Mouse (Mus musculus): ENCODE results near the gene Clic6.

Clic6 gene

GRCm38 (mm10) chr16:92524651-92525050, 39.1 kb downstream of the Clic6 start:
- no peak for DNase-seq (ENCODE audit: low read depth)

- DNase-seq (ENCODE audit: low read depth): no peak
Observed at GRCm38 (mm10) chr16:92525919-92526318, 40.4 kb downstream of the Clic6 start.

DNA sequence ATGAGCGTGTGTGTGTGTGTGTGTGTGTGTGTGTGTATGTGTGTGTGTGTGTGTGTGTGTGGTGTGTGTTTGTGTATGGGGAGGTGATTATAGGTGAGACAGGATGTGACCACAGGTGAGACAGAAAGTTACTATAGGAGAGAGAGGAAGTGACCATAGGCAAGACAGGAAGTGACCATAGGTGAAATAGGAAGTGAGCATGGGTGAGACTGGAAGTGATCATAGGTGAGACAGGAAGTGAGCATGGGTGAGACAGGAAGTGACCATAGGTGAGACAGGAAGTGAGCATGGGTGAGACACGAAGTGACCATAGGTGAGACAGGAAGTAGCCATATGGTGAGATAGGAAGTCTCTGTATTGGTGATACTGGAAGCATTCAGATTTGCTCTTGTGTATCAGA, 49.7 kb downstream of the Clic6 start:
- no peak for DNase-seq (ENCODE audit: low read depth)

DNA sequence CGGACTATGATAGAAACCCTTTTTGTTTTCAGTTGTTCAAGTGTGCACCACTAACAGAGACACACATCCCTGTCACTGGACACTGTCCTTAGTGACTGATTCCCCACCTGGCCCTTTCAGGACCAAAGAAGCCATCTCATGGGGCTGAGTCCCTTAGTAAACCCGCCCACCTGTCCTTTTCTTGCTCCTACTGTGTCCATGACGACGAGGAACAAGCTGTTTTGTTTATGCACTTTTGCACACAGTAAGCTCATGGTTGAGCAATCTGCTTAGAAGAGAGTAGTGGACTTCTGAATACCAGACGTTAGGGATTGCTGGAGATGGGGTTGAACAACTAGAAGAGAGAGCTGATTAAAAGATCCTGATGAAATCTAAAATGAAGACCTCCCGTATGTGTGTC, 52.8 kb downstream of the Clic6 start:
- no peak for DNase-seq (ENCODE audit: low read depth)

GRCm38 (mm10) chr16:92544264-92544663, 58.7 kb downstream of the Clic6 start:
- peak; percentile 35 for DNase-seq (ENCODE audit: low read depth)

GRCm38 (mm10) chr16:92548651-92549050, 63.1 kb downstream of the Clic6 start:
- DNase-seq (ENCODE audit: low read depth): no peak

GRCm38 (mm10) chr16:92551266-92552105, 66.0 kb downstream of the Clic6 start:
- DNase-seq (ENCODE audit: low read depth): no peak

DNA sequence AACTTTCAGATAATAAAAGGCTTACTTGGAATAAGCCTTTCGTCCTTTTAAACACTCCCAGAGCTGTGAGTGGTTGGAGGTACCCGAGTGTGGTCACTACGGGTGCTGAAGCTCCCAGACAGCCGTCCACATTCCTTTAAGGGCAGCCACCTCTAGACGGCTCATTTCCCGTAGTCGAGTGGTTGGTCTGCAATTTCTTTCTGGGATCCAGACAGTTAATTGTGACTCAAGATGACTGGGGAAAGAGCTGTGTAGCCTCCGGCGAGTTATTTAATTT, 66.5 kb downstream of the Clic6 start:
- DNase-seq (ENCODE audit: low read depth): no peak

DNA sequence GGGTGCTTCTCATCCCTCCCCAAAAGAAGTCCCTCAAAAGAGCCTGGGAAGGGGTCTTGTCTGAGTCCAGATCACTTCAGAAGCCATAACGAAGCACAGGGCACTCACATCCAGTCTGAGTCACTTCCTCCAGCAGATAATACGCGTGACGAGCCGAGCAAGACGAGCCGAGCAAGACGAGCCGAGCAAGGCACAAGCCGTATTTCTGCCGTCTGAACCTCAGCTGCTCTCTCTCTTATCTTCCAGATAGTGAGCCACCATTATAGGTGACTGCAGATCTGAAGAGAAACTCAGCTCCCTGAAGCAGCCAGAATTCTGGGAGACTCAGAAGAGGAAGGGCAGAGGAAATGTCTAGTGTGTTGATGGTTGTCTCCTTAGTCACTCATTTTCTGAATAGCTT, 67.3 kb downstream of the Clic6 start:
- no peak for DNase-seq (ENCODE audit: low read depth)

DNA sequence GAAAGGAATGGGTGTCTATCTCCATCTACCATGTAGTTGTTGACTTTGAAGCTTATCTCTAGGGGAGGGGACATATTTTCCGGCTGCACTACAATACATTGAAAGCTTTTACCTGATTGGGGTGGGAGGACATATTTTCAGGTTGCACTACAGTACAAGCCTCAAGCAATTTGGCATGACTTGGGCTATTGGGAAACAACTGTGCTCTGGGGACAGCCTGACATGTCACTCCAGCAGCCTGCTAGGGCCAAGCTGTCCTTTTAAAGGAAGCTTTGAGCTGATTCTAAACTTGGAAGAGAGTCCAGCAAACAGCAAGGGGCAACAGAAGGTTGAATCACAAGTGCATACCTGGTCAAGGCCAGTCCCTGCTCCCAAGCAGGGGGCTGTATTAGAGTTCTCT, 69.5 kb downstream of the Clic6 start:
- no peak for DNase-seq (ENCODE audit: low read depth)

DNA sequence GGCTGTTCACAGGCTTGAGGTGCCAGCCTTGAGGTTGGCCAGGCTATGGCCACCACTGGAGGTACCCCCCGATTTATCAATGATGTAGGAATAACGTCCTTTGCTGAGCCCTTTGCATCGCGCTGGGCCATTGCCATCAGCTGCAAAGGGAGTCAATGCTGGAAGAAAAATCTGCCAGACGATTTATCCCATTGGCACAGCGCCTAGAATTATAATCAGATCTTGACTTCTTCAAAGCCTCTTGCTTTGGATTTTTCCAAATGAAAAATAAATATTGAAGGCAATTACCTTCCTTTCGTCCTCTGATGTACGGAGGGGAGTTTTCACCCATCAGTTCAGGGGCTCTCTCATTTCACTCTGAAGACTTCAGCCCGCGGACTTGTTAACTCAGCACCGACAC, 79.8 kb downstream of the Clic6 start:
- no peak for DNase-seq (ENCODE audit: low read depth)

GRCm38 (mm10) chr16:92565708-92566107, 80.2 kb downstream of the Clic6 start:
- DNase-seq (ENCODE audit: low read depth): peak; percentile 83

GRCm38 (mm10) chr16:92566146-92566545, 80.6 kb downstream of the Clic6 start:
- no peak for DNase-seq (ENCODE audit: low read depth)

DNA sequence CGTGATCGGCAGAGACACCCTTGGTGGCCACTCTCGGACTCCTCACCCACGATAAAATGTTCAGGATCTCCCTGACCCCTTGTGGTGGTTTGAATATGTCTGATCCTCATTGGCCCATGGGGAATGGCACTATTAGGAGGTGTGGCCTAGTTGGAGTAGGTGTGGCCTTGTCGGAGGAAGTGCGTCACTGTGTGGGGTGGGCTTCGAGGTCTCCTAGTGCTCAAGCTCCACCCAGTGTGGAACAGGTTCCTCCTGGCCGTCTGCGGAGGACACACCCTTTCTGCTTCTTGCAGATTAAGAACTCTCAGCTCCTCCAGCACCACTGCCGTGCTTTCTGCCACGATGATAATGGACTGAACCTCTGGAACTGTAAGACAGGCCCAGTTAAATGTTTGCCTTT, 85.7 kb downstream of the Clic6 start:
- no peak for DNase-seq (ENCODE audit: low read depth)

DNA sequence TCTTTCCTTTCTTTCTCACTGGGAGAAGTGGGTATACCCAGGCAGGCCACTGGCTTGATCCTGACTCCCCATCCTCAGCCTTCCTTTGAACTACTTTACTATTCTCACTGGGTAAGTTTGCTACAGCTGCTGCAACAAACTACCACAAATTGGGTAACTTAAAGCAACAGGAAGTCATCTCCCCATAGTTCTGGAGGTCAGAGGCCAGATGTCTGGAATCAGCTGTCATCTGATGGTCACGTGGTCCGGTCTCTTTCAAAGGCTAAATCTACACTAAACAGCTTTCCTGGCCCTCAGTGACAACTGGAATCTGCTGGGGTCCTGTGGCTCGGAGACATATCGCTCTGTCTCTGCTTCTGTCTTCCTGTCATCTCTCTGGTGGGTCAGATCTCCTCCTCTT, 87.7 kb downstream of the Clic6 start:
- no peak for DNase-seq (ENCODE audit: low read depth)

DNA sequence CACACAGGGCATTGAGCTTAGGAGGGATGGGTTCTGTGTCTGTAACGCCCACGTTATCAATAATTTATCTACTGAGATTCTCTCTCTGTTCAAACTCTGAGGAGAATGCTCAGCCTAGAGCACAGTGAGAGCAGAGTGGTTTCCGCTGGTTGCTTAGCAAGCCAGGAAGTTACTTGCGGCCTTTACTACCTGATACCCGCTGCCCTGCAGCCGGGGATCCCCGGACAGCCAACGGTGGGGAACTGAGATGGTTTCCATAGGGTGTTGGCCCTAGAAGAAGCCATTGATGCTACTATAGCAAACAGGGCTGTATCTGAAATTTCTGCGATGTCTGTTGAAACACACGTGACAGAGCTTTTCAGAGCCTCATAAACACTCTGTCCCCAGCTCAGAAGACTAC, 90.3 kb downstream of the Clic6 start:
- peak; percentile 54 for DNase-seq (ENCODE audit: low read depth)

DNA sequence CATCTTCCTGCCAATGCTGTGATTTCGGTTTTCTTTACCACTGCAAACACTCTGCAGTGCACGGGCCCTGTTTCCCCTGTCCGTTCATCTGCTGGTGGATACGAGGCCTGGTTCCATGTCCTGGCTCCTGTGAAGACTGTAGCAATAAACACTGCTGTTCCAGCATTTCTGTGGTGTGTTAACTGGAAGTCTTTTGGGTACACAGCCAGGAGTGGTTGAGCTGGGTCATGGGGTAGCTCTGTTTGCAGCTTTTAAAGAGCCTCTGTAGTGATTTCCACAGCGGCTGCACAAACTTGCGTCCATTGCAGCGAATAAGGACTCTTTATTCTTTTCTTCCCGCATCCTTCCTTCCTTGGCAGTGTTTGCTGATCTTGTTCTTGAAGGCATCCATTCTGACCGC, 91.8 kb downstream of the Clic6 start:
- DNase-seq (ENCODE audit: low read depth): no peak

DNA sequence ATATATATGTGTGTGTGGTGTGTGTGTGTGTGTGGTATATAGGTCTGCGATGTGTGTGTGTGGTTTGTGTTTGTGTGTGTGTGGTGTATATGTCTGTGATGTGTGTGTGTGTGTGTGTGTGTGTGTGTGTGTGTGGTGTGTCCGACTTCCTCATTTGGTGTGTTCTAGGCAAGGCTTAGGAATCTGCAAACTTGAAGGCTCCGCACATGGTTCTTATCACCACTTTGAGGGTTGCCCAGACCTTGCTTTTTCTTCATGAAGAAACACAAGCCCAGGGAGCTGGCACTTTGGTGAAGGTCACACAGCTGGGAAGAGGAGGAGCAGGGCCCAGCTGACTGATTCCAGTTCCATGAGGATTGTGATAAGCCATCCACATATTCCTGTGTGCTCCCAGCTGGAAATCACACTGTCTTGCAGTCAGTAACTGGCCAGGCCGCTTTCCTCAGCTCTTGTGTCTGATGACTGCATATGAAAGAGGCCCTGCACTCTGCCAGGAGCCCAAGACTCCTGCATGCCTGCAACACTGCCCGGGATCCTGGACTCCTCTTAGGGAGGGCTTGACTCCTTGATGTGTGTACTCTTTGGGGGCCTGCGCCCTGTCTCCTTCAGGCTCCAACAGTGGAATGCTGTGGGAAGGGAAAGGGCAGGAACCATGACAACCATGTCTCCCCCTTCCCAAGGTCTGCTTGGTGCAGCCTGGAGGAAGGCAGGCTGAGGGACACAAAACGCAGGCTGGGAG, 93.5 kb downstream of the Clic6 start:
- no peak for DNase-seq (ENCODE audit: low read depth)

- no peak for DNase-seq (ENCODE audit: low read depth)
Observed at GRCm38 (mm10) chr16:92580981-92581380, 95.4 kb downstream of the Clic6 start.

GRCm38 (mm10) chr16:92581767-92582166, 96.2 kb downstream of the Clic6 start:
- DNase-seq (ENCODE audit: low read depth): no peak

DNA sequence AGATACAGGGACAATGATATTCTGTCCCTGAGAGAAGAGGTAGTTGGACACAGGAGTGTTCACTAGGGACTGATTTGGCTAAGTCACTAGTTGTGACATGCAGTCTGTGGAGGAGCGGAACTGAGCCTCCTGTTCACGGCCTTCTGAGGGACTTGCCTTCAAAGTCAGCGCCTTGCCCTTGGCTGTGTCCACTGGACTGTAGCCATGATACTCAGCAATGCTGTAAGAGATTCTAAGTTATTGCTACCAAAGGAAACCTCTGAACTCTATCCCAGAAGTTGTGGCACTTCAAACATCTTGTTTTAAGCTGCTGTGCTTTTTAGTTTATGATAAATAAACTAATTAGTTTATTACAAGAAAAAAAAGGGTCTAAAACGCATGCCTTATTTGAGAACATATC, 102.3 kb downstream of the Clic6 start:
- DNase-seq (ENCODE audit: low read depth): no peak

Measured in induced T-regulatory cell, adult 2 months (primary cell).